Mouse (Mus musculus) heart, embryonic 13.5 days (tissue): ENCODE measurements around the gene Ccl9. TPM values are rescaled to one million over a fixed set of nuclear protein-coding genes. Genes with fewer than 3 reads are reported as not detected.
"Not testable (repeated sequence)": the region's sequence is repeated elsewhere in the genome, so short reads cannot be mapped to it uniquely, and the experiment has no call there.

ENCODE experiments used
- ATAC-seq: fragments of 200-750 bp; cut with Nextera tagmentation; 2 replicates; pipeline ENCODE4 v1.8.0; 2017; ENCODE audit warnings: moderate TSS enrichment; ENCODE audit not compliant: insufficient number of reproducible peaks, low FRiP score, low TSS enrichment; ENCODE audit errors: extremely low read depth
- H3K27ac ChIP-seq: fragments of 300-500 bp; sonication (generic); replicated peaks from 2 replicates; pipeline ENCODE4 v1.5.1; 2015; ENCODE audit warnings: moderate library complexity, mild to moderate bottlenecking, inconsistent platforms
- H3K27me3 ChIP-seq: fragments of 300-500 bp; sonication (generic); replicated peaks from 2 replicates; pipeline ENCODE4 v1.6.1; 2015; ENCODE audit warnings: mild to moderate bottlenecking, inconsistent platforms
- H3K36me3 ChIP-seq: fragments of 300-500 bp; sonication (generic); 2 replicates; pipeline ENCODE4 v1.6.1; 2015; ENCODE audit warnings: mild to moderate bottlenecking, inconsistent platforms
- H3K4me1 ChIP-seq: fragments of 300-500 bp; sonication (generic); 2 replicates; pipeline ENCODE4 v1.6.1; 2015; ENCODE audit warnings: inconsistent platforms
- H3K4me2 ChIP-seq: fragments of 300-500 bp; sonication (generic); 2 replicates; pipeline ENCODE4 v1.6.1; 2015; ENCODE audit warnings: inconsistent platforms, mild to moderate bottlenecking, moderate library complexity
- H3K4me3 ChIP-seq: fragments of 300-500 bp; sonication (generic); 2 replicates; pipeline ENCODE4 v1.5.1; 2015; ENCODE audit warnings: moderate library complexity, mild to moderate bottlenecking, inconsistent platforms
- H3K9ac ChIP-seq: fragments of 300-500 bp; sonication (generic); 2 replicates; pipeline ENCODE4 v1.6.1; 2015; ENCODE audit warnings: inconsistent platforms, mild to moderate bottlenecking, moderate library complexity
- H3K9me3 ChIP-seq: fragments of 300-500 bp; sonication (generic); 2 replicates; pipeline ENCODE4 v1.6.1; 2016; ENCODE audit warnings: inconsistent platforms
- WGBS: fragments of 180-500 bp; shearing (Covaris S2); methylation state at CpG from one replicate; pipeline ENCODE4 v1.1.7; 2015; ENCODE audit warnings: mixed read lengths; 5-methylcytosine and 5-hydroxymethylcytosine counted together
- polyA plus RNA-seq: library from polyadenylated mRNA; unstranded; fragments of >200 nt; fragmentation: Nextera tagmentation; extraction: Ambion mirVana; gene quantifications from 2 replicates; pipeline ENCODE4 v1.2.1, GENCODE M21; 2015

Ccl9 gene
- polyA plus RNA-seq, 1 experiment from 2014 or later = 2.7 TPM

DNA sequence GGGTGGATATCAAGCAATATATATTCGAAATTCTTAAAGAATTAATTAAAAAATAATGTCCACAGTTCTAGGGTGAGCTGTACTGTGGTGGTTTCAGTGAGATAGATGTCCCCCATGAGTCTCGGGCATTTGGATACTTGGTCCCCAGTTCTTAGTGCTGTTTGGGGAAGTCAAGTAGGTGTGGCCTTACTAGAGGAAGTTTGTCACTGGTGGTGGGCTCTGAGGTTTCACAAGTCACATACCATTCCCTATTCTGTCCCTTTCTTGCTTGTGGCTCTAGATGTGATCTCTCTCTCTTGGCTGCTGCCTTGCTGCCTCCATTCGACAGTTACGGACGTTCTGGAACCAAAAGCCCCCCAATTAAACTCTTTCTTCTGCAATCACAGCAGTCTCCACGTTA, 18.0 kb downstream of the Ccl9 start:
- no peaks in the 10 kb centered on the region; the same call in 1 of the 2 replicates for H3K27me3 ChIP-seq
- no peaks in the 10 kb centered on the region for H3K9me3 ChIP-seq
- no peak overlapping the region for H3K4me3 ChIP-seq
- WGBS = 58% methylated on average over 6 of the region's 6 CpGs
- H3K9ac ChIP-seq = no peak overlapping the region
- H3K27ac ChIP-seq = no peak overlapping the region
- peaks cover 2% of the 10 kb centered on the region; the same call in 1 of the 2 replicates for H3K4me1 ChIP-seq
- H3K36me3 ChIP-seq = no peaks in the 10 kb centered on the region
- no peak overlapping the region for H3K4me2 ChIP-seq
- ATAC-seq = no peak

DNA sequence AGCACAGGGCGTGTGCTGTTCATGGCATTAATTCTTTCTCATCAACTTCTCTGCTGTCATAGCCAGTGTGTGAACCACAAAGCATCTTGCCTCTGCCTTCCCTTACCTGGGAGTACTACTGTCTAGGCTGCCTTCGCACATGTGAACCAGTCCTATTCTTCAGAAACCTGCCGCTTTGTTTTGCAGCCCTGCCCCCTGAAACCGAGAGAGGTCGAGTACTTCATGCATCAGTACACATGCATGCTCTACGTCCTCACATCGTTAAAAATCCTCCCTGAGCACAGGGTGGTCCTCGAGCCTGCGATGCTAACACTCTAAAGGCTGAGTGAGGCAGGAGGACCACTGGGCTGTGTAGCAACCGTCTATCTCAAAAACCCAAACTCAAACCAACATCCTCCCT, 21.4 kb downstream of the Ccl9 start:
- H3K9ac ChIP-seq = no peak overlapping the region
- ATAC-seq = no peak
- no peak overlapping the region for H3K27ac ChIP-seq
- no peak overlapping the region for H3K4me2 ChIP-seq
- H3K4me1 ChIP-seq = no peaks in the 10 kb centered on the region
- no peaks in the 10 kb centered on the region; the same call in 1 of the 2 replicates for H3K27me3 ChIP-seq
- H3K4me3 ChIP-seq = no peak overlapping the region
- H3K9me3 ChIP-seq = no peaks in the 10 kb centered on the region
- no peaks in the 10 kb centered on the region for H3K36me3 ChIP-seq
- whole genome bisulfite sequencing = 72% methylated on average over 10 of the region's 10 CpGs

DNA sequence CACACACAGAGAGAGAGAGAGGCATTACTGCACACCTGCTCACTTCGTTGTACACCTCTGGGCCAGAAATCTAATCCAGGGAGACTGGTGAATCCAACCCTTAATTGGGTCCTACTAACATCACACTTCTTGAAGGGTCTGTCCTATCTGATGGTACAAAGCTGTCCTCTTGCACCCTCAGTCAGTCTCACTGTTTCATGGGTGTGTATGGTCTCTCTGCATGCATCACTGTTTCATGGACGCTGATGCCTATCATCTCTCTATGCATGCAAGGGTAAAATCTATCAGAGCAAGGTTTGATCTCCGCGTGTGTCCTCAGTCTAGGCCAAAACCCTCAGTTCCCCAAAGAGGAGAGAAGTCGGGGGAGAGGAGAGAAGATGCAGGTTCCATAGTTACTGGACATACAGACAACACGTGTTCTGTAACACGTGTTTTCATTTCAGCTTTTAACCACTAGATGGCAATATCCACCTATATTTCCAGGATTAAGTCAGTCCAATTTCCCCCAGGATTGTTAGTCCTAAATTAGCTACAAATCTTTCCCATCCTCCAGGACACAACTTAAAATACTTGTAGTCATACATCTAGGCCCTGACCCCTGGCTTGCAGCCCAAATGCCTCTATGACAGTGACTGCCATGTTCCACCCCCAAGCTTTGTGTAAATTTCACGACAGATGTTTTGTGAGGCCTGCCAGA, 22.2 kb downstream of the Ccl9 start:
- 28% methylated on average over 8 of the region's 8 CpGs for WGBS
- Histone ChIP-seq H3K4me2 (no peak overlapping the region), H3K4me1 (no peaks in the 10 kb centered on the region), H3K27ac (no peak overlapping the region), H3K9me3 (no peaks in the 10 kb centered on the region), H3K27me3 (no peaks in the 10 kb centered on the region; the same call in 1 of the 2 replicates), H3K36me3 (no peaks in the 10 kb centered on the region), H3K9ac (no peak overlapping the region), H3K4me3 (no peak overlapping the region)
- no peak for ATAC-seq

DNA sequence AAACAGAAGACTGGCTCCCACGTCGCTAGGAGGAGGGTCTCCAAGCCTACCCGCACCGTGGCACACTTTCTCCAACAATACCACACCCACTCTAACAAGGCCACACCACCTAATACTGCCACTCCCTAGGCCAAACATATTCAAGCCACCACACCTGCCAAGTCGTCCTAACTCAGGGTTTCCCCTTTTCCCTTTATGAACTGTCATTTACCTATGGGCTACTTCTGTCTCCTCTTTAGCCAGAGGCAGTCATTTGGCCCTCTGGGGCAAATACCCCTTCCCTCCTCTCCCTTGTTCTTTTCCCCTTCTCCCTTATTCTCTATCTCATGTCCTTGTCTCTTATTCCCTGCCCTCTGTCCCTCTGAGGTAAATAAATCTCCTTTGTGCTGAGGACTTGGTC, 26.8 kb downstream of the Ccl9 start:
- Histone ChIP-seq H3K9me3 (no peaks in the 10 kb centered on the region), H3K27me3 (no peaks in the 10 kb centered on the region), H3K4me3 (no peak overlapping the region), H3K4me2 (no peak overlapping the region), H3K4me1 (no peaks in the 10 kb centered on the region), H3K27ac (no peak overlapping the region), H3K9ac (no peak overlapping the region), H3K36me3 (no peaks in the 10 kb centered on the region)
- no peak for ATAC-seq
- 76% methylated on average over 5 of the region's 5 CpGs for WGBS

DNA sequence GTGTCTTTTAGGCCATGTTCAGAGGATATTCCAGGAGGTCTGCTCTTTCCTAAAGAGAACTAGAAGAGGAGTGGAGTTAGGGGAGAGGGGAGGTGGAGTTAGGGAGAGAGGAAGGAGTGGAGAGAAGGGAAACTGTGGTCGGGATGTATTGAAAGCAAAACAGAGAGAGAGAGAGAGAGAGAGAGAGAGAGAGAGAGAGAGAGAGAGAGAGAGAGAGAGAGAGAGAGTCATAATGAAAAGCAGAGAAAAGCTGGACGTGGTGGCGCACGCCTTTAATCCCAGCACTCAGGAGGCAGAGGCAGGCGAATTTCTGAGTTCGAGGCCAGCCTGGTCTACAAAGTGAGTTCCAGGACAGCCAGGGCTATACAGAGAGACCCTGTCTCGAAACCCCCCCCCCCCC, 27.4 kb downstream of the Ccl9 start:
- H3K4me2 ChIP-seq, H3K36me3 ChIP-seq, ATAC-seq, H3K27me3 ChIP-seq, H3K27ac ChIP-seq, H3K4me3 ChIP-seq, H3K9ac ChIP-seq, H3K4me1 ChIP-seq, H3K9me3 ChIP-seq: not testable (repeated sequence)
- WGBS = 76% methylated on average over 7 of the region's 7 CpGs

DNA sequence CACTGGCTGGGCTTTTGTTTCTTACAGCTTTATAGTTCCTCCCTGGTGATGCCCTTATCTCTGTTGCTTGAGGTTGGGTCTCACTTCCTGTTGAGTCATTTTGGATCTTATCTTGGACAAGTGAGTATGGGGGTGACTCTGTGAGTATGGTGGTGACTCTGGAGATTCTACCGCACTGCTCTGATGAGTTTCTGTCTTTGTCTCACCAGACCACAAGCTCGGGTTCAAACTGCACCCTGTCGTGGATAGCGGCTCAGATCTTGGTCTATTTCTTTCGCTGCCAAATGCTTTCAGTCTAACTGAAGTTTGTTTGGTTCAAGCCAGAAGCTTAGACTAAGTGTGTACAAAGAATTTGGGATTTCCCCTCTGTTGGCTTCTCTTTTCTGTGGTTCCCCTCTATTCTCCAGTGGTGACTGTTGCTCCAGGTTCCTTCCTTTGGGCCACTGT, 28.2 kb downstream of the Ccl9 start:
- Histone ChIP-seq H3K4me1 (no peaks in the 10 kb centered on the region), H3K4me3 (no peak overlapping the region), H3K4me2 (no peak overlapping the region), H3K36me3 (no peaks in the 10 kb centered on the region), H3K9ac (no peak overlapping the region), H3K27ac (no peak overlapping the region), H3K9me3 (no peaks in the 10 kb centered on the region), H3K27me3 (no peaks in the 10 kb centered on the region)
- no peak for ATAC-seq
- WGBS = 75% methylated on average over 5 of the region's 5 CpGs

DNA sequence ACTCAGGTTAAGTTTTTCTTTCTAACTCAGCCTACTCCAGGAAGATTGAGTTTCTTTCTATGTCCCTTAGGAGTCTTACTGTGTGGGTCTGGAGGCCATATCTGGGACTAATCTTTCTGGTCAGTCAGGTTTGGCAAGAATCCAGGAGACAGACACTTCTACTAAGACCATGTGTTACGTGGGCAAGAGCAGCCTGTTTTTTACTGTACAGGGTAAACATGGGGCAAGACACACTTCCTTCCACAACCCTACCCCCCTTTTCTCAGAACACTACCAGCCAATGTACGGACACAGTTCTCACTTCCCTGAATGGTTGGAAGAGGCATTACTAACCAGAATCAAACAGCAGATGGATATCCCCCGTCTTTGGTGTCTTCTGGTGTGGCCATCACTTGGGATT, 34.2 kb downstream of the Ccl9 start:
- no peak overlapping the region for H3K27ac ChIP-seq
- H3K27me3 ChIP-seq = no peaks in the 10 kb centered on the region
- H3K9me3 ChIP-seq = no peaks in the 10 kb centered on the region
- H3K4me2 ChIP-seq = no peak overlapping the region
- 49% methylated on average over 3 of the region's 3 CpGs for WGBS
- H3K4me3 ChIP-seq = no peak overlapping the region
- no peak; the same call in 1 of the 2 replicates for ATAC-seq
- no peak overlapping the region for H3K9ac ChIP-seq
- H3K36me3 ChIP-seq = no peaks in the 10 kb centered on the region
- no peaks in the 10 kb centered on the region for H3K4me1 ChIP-seq

DNA sequence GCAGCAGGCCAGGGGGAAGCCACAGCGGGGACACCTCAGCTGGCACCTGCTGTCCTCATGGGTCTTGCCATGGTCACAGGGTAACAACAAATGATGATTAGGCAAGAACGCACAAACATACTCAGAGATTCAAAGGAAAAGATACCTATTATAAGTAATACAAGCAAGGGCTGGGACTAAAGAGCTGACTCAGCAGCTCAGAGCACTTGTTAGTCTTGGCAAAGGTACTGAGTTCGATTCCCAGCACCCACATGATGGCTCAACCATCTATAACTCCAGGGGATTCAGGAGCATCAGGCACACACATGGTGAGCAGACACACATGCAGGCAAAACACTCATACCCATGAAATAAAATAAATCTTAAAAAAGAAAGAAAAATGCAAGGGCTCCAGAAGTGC, 37.0 kb downstream of the Ccl9 start:
- WGBS = 82% methylated on average over 3 of the region's 3 CpGs
- ATAC-seq = no peak

DNA sequence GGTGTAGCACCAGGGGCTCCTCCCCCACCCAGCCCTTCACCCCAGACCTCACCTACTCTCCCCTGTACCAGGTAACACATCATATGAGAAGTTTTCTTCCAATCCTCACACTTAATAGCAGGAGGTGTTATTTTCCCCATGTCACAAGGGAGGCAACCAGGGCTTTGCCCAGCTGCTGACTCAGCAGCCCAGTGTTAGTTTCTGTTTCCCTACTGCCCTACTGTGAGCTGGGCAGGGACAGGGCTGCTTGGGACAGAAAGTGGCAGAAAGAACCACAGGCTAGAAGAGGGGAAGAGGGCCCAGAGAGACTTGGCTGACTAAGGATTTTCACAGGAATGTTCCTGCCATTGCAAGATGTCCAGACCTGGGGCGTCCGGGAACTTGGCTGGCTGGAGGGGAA, 37.5 kb downstream of the Ccl9 start:
- H3K4me3 ChIP-seq = no peak overlapping the region
- no peaks in the 10 kb centered on the region for H3K36me3 ChIP-seq
- 0 out of 2 replicates have a peak, but pooled peaks cover 4% of the 10 kb centered on the region for H3K4me1 ChIP-seq
- no peaks in the 10 kb centered on the region for H3K9me3 ChIP-seq
- no peak overlapping the region for H3K4me2 ChIP-seq
- H3K27ac ChIP-seq = no peak overlapping the region
- H3K9ac ChIP-seq = no peak overlapping the region
- ATAC-seq = no peak
- no peaks in the 10 kb centered on the region for H3K27me3 ChIP-seq
- WGBS = 77% methylated on average over 2 of the region's 2 CpGs

More for the DNA sequence above, 37.0 kb downstream of the Ccl9 start:
- Histone ChIP-seq H3K9ac (no peak overlapping the region), H3K27me3 (no peaks in the 10 kb centered on the region), H3K36me3 (no peaks in the 10 kb centered on the region), H3K4me1 (0 out of 2 replicates have a peak, but pooled peaks cover 4% of the 10 kb centered on the region), H3K4me2 (no peak overlapping the region), H3K27ac (no peak overlapping the region), H3K9me3 (no peaks in the 10 kb centered on the region), H3K4me3 (no peak overlapping the region)

DNA sequence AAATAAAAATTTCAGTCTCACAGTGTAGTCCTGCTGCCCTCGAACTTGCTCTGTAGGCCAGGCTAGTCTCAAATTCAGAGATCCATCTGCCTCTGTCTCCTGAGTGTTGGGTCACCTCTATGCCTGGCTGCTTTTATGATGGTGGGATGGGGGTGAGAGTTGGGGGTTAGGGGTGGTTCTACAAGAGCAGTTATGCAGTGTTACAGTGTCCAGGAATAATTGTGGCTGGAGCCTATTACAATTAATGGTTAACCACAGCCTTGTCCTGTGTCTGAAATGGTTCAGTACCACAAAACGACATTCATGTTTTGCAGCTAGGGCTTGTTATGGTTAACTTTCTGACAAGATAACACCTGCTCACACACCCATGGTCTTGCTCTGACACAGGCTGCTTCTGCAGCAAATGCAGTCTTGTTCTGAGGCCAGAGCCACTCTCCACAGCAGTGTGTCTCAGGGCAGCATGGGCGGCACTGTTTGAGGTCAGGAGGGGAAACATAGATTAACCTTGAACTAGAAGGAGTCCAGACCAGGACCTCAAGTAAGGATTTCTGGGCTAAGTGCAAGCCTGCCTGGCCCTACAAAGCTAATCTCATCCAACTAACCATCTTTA, 39.6 kb downstream of the Ccl9 start:
- 62% methylated on average over 3 of the region's 3 CpGs for WGBS
- no peak overlapping the region for H3K4me2 ChIP-seq
- no peaks in the 10 kb centered on the region for H3K27me3 ChIP-seq
- no peaks in the 10 kb centered on the region for H3K9me3 ChIP-seq
- H3K4me1 ChIP-seq = peaks cover 19% of the 10 kb centered on the region
- ATAC-seq = no peak
- H3K27ac ChIP-seq = no peak overlapping the region
- H3K4me3 ChIP-seq = no peak overlapping the region
- no peak overlapping the region for H3K9ac ChIP-seq
- no peaks in the 10 kb centered on the region for H3K36me3 ChIP-seq

DNA sequence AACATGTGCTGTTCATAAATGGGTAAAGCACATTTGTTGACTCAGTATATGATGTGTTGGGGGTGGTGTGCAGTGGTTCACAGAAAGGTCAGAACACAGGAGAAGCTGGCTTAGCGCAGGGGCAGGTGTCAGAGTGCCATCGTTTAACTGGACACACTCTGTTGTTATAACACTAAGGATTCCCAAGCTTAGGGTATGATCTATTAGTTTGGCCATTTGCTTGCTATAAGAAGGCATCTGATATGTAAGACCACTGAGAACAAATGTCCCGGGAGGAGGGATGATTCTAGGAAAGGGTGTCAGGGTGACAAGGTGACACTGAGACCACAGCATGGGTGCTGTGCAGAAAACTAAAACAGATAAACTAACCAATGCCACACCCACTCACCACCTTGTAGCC, 41.6 kb downstream of the Ccl9 start:
- no peak overlapping the region for H3K27ac ChIP-seq
- no peak overlapping the region for H3K4me2 ChIP-seq
- no peaks in the 10 kb centered on the region for H3K27me3 ChIP-seq
- H3K9me3 ChIP-seq = no peaks in the 10 kb centered on the region
- H3K9ac ChIP-seq = no peak overlapping the region
- peaks cover 19% of the 10 kb centered on the region for H3K4me1 ChIP-seq
- no peak overlapping the region for H3K4me3 ChIP-seq
- 66% methylated on average over 3 of the region's 3 CpGs for WGBS
- ATAC-seq = no peak
- H3K36me3 ChIP-seq = no peaks in the 10 kb centered on the region
